Mouse (Mus musculus) stomach, postnatal 0 days (tissue): ENCODE data around the gene Fkbp5.

ENCODE experiments used
- CTCF ChIP-seq: IDR thresholded peaks from 2 replicates; pipeline ENCODE4 v1.5.1; 2016; ENCODE audit warnings: antibody characterized with exemption, low read depth, mild to moderate bottlenecking, moderate library complexity
- EP300 ChIP-seq: optimal IDR thresholded peaks from 2 replicates; pipeline ENCODE3; 2016; ENCODE audit warnings: antibody characterized with exemption

- TF ChIP-seq CTCF: no peak
- no peak for TF ChIP-seq EP300
These were observed 11.7 kb downstream of the Fkbp5 start for GRCm38 (mm10) chr17:28505591-28505990.
